Mouse (Mus musculus): ENCODE measurements around the gene Btnl10.

GRCm38 (mm10) chr11:58870961-58871360 lies 46.7 kb upstream of the Btnl10 start:
- TF ChIP-seq CTCF (IDR thresholded peaks at IDR 0.05; ENCODE audit: borderline replicate concordance, control insufficient read depth, extremely low read depth, insufficient read depth, low read length, poor library complexity) (no peak), POLR2A (IDR thresholded peaks at IDR 0.05; ENCODE audit: control insufficient read depth, extremely low read depth, insufficient read depth, low read length, poor library complexity) (no peak)
